13 mouse cellular contexts compared by ENCODE assay signal in the genomic region with DNA sequence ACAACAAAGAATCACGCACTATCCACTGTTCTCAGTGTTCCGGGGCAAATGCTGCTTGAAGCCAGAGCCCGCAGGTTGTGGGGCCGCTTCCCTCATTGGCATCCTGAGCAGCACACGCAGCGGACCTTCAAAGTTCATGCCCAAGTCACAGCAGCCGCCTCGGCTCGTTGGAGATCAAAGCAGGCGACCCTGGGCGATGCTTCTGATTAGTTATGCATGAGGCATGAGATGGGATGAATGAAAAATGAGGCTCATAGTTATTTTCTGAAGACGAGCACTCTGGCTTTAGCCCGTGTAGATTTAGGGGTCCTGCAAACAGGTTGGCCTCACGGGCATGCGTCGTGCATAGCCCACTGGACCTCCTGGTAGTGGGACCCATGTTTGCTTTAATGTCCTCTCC.
"Had no signal": no experiment of that assay in that cellular context is flagged by ENCODE, and none has a peak within 500 bp of the region (broad histone marks: within the 10 kb centered on the region; RNA-seq: fewer than 3 reads in every experiment).

No protein-coding gene starts in this region.

- H3K4me1 ChIP-seq: intestine, embryonic 15.5 days; liver, embryonic 12.5 days had no signal

- H3K4me3 ChIP-seq: intestine, embryonic 15.5 days; limb, embryonic 15.5 days; liver, embryonic 12.5 days; lung, embryonic 15.5 days; neural tube, embryonic 13.5 days had no signal

- H3K4me2 ChIP-seq: intestine, embryonic 15.5 days; limb, embryonic 15.5 days; liver, embryonic 12.5 days; lung, embryonic 15.5 days; neural tube, embryonic 13.5 days had no signal

- H3K36me3 ChIP-seq: intestine, embryonic 15.5 days; limb, embryonic 15.5 days; liver, embryonic 12.5 days; lung, embryonic 15.5 days; neural tube, embryonic 13.5 days had no signal

- H3K9me3 ChIP-seq: intestine, embryonic 15.5 days; limb, embryonic 15.5 days; liver, embryonic 12.5 days; lung, embryonic 15.5 days; neural tube, embryonic 13.5 days had no signal

- DNase-seq: kidney, adult 18-20 months; kidney, postnatal 36 days; layer of hippocampus, adult 9-11 months; layer of hippocampus, postnatal 36 days; lung, postnatal 14 days; right cerebral cortex, adult 18-20 months; right cerebral cortex, postnatal 25 days; thymus, postnatal 36 days had no signal

- ATAC-seq: intestine, embryonic 15.5 days; liver, embryonic 12.5 days had no signal

- H3K27me3 ChIP-seq: limb, embryonic 15.5 days; liver, embryonic 12.5 days had no signal

- H3K9ac ChIP-seq: intestine, embryonic 15.5 days; limb, embryonic 15.5 days; liver, embryonic 12.5 days; lung, embryonic 15.5 days; neural tube, embryonic 13.5 days had no signal

- H3K27ac ChIP-seq: intestine, embryonic 15.5 days; limb, embryonic 15.5 days; liver, embryonic 12.5 days; lung, embryonic 15.5 days; neural tube, embryonic 13.5 days had no signal
